Mouse (Mus musculus) neural tube, embryonic 15.5 days (tissue): Measurements from ENCODE around the gene Olfr15. TPM values are rescaled to one million over a fixed set of nuclear protein-coding genes. Genes with fewer than 3 reads are reported as not detected.

Source experiments
- ATAC-seq: fragments of 200-750 bp; cut with Nextera tagmentation; 2 replicates; pipeline ENCODE4 v1.8.0; 2017; ENCODE audit warnings: mild to moderate bottlenecking, moderate TSS enrichment, moderate library complexity; ENCODE audit not compliant: low FRiP score
- H3K27ac ChIP-seq: fragments of 300-500 bp; sonication (generic); replicated peaks from 2 replicates; pipeline ENCODE4 v1.5.1; 2015; ENCODE audit warnings: mild to moderate bottlenecking, inconsistent platforms
- H3K27me3 ChIP-seq: fragments of 300-500 bp; sonication (generic); replicated peaks from 2 replicates; pipeline ENCODE4 v1.6.1; 2015; ENCODE audit warnings: inconsistent platforms
- H3K36me3 ChIP-seq: fragments of 300-500 bp; sonication (generic); 2 replicates; pipeline ENCODE4 v1.6.1; 2015; ENCODE audit warnings: inconsistent platforms
- H3K4me1 ChIP-seq: fragments of 300-500 bp; sonication (generic); 2 replicates; pipeline ENCODE4 v1.6.1; 2015; ENCODE audit warnings: inconsistent platforms
- H3K4me2 ChIP-seq: fragments of 300-500 bp; sonication (generic); 2 replicates; pipeline ENCODE4 v1.6.1; 2015; ENCODE audit warnings: inconsistent platforms, mild to moderate bottlenecking, moderate library complexity
- H3K4me3 ChIP-seq: fragments of 300-500 bp; sonication (generic); replicated peaks from 2 replicates; pipeline ENCODE4 v1.5.1; 2015; ENCODE audit warnings: mild to moderate bottlenecking, inconsistent platforms
- H3K9ac ChIP-seq: fragments of 300-500 bp; sonication (generic); replicated peaks from 2 replicates; pipeline ENCODE4 v1.6.1; 2015; ENCODE audit warnings: mild to moderate bottlenecking, inconsistent platforms
- H3K9me3 ChIP-seq: fragments of 300-500 bp; sonication (generic); replicated peaks from 2 replicates; pipeline ENCODE4 v1.6.1; 2016; ENCODE audit warnings: inconsistent platforms
- WGBS: fragments of 180-500 bp; shearing (Covaris S2); methylation state at CpG from one replicate; pipeline ENCODE4 v1.1.7; 2015; ENCODE audit warnings: mixed read lengths; 5-methylcytosine and 5-hydroxymethylcytosine counted together
- polyA plus RNA-seq: library from polyadenylated mRNA; unstranded; fragments of >200 nt; fragmentation: Nextera tagmentation; extraction: Ambion mirVana; gene quantifications from 2 replicates; pipeline ENCODE4 v1.2.1, GENCODE M21; 2015

Olfr15 gene
- polyA plus RNA-seq, 1 experiment from 2014 or later = not detected

DNA sequence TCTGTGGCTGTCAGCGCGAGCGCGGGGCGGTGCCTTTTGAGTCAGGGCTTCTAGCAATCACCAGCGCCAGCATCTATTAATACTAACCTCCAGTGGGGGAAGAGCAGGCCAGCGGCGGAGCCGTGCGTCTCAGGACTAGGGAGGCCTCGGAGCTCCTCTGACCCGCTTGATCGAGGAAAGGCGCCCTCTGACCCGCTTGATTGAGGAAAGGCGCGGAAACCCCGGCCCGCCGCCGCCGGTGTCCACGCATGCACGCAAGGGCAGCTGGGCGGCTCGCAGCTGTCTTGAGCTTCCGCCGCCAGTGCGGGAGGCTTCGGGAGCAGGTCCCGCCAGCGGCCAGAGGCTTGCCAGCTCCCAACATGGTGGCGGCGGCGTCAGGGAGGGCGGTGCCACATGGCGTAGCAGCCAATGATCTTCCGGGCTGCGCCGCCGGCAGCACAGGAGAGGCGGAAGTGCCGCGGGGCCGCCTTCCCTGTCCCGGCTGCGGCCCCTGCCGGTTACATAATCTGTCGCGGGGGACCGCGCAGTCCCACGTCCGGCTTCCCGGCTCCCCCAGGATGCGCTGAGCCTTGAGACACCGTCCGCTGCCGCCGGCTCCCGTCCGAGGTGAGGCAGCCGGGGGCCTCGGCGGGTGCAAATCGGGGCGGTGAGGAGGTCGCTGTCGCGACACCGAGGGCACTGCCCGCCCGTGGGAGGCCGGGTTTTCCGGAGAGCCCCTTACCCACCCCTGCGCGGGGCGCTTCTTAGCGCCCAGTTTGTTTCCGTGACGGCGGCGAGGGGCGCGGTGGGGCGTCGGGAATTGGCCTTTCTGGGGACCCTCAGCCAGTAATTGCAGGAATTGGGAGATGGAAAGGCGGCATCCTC, 53.8 kb downstream of the Olfr15 start, which contains the start of the genes Zfp597 and Gm20695:
TSS of gene Zfp597 (minus strand) at position 361 of the 864 bp plus-strand sequence.
TSS of gene Gm20695 (plus strand) at position 448 of the 864 bp plus-strand sequence.
- no peaks in the 10 kb centered on the region for H3K9me3 ChIP-seq
- peak within 1 kb of the TSS; percentile 83 for H3K4me3 ChIP-seq
- 0 out of 2 replicates have a peak, but pooled peaks cover 6% of the 10 kb centered on the region for H3K36me3 ChIP-seq
- H3K27ac ChIP-seq = peak within 1 kb of the TSS; percentile 96
- peak within 1 kb of the TSS; percentile 92 for H3K9ac ChIP-seq
- WGBS = under 1% methylated on average over 86 of the region's 88 CpGs
- H3K27me3 ChIP-seq = no peaks in the 10 kb centered on the region
- H3K4me2 ChIP-seq = peak within 1 kb of the TSS; percentile 77
- ATAC-seq = peak; percentile 98
- peaks cover 38% of the 10 kb centered on the region for H3K4me1 ChIP-seq

DNA sequence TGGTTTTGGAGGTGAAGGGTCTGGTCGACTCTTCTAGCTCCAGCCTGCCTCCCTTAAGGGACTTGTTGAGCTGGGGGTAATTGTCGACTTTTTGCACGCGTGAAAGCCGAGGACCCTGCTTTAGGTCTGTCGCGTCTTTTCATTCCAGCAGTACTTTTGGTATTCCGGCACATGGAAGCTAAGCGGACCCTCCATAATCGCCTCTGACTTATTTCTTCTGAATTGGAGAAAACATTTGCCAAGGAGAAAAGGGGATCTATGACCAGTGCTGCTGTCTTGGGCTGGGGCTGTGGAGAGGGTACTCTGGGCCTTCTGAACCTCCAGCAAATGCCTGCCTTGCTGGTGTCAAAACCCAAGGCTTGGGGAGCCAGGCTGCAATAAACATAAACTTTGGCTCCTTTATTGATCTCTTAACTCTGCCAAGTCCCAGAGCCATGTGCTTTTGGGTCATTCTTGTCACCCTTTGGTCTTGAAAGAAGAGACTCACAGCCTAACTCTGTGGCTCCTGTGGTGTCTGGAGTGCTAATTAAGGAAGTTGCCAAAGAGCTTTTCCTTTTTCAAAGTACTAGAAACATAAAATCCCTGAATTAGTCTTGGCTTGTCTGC, 54.5 kb downstream of the Olfr15 start:
- Histone ChIP-seq H3K4me1 (peaks cover 38% of the 10 kb centered on the region), H3K9me3 (no peaks in the 10 kb centered on the region), H3K4me3 (peak overlapping the region; percentile 83), H3K4me2 (peak overlapping the region; percentile 77), H3K27me3 (no peaks in the 10 kb centered on the region), H3K27ac (peak overlapping the region; percentile 96), H3K36me3 (0 out of 2 replicates have a peak, but pooled peaks cover 4% of the 10 kb centered on the region), H3K9ac (peak overlapping the region; percentile 92)
- 2% methylated on average over 10 of the region's 10 CpGs for WGBS
- no peak; the same call in 1 of the 2 replicates for ATAC-seq

DNA sequence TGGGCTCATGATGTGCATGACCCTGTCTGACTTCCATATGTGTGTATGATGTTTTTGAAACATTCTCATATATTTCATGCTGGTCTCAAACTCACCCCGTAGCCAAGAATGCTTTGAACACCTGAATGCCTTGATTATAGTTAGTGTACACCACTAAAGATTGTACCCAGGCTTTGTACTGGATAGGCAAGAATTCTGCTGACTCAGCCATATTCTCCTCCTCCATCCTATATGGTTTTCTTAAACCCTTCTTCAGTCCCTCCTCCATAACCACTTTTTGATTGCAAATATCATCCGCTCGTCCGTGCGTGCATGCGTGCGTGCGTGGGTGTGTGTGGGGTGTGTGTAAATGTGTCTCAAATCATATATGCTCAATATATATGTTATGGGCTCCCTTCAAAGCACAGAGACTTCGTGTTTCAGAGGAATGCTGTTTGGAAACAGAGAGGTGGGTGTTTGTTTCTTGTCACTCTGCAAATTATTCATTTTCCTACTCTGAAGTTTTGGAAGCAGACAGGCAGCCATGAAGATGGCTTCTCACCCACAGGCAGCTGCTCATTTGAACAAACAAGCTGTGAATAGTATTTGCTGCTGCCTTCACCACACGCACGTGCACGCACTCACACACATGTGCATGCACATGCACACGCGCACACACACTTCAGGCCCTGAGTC, 61.1 kb downstream of the Olfr15 start:
- Histone ChIP-seq H3K4me2 (no peak overlapping the region), H3K36me3 (peaks cover 12% of the 10 kb centered on the region; the same call in 1 of the 2 replicates), H3K4me3 (no peak overlapping the region), H3K9ac (no peak overlapping the region), H3K27me3 (no peaks in the 10 kb centered on the region), H3K9me3 (no peaks in the 10 kb centered on the region), H3K4me1 (0 out of 2 replicates have a peak, but pooled peaks cover 4% of the 10 kb centered on the region), H3K27ac (no peak overlapping the region)
- ATAC-seq = no peak
- WGBS = 98% methylated on average over 14 of the region's 14 CpGs

DNA sequence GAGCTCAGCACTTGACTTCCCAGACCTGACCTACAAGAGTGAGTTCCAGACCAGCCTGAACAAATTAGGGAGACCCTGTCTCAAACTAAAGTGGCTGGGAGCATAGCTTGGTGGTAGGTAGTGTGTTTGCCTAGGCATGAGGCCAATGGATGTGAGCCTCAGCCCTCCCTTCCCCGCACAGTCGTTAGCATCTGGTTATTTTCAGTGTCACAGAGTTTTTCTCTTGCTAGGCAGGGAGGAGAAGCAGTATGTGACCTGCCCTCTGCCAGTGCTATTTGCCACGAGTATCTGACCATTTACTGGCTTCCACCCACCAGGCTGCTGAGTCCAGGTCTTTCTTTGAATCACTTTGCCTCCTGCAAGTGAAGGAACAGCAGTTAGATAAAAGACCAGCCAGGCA, 63.1 kb downstream of the Olfr15 start:
- H3K9me3 ChIP-seq = no peaks in the 10 kb centered on the region
- H3K36me3 ChIP-seq = peaks cover 23% of the 10 kb centered on the region
- H3K27me3 ChIP-seq = no peaks in the 10 kb centered on the region
- no peaks in the 10 kb centered on the region for H3K4me1 ChIP-seq
- H3K4me3 ChIP-seq = no peak overlapping the region
- no peak overlapping the region for H3K27ac ChIP-seq
- WGBS = 80% methylated on average over 3 of the region's 3 CpGs
- H3K4me2 ChIP-seq = no peak overlapping the region
- H3K9ac ChIP-seq = no peak overlapping the region
- no peak for ATAC-seq

Other genes with a start within 250 kb of the Olfr15 start
- gene Olfr161, start 239.8 kb upstream of the Olfr15 start, polyA plus RNA-seq = not detected in 2 replicates
- not detected in 2 replicates for gene Mefv, start 112.8 kb upstream of the Olfr15 start, polyA plus RNA-seq
- gene Zfp263, start 86.8 kb upstream of the Olfr15 start, polyA plus RNA-seq = 46.3 and 46.5 TPM in 2 replicates
- gene Zfp174, start 16.4 kb downstream of the Olfr15 start, polyA plus RNA-seq = 2.1 and 2.2 TPM in 2 replicates
- gene Naa60, start 41.5 kb downstream of the Olfr15 start, polyA plus RNA-seq = 95.6 and 102 TPM in 2 replicates
- gene Zfp597, start 53.7 kb downstream of the Olfr15 start, polyA plus RNA-seq = 12.9 and 13.4 TPM in 2 replicates
- 2.1 and 2.7 TPM in 2 replicates for gene Gm20695, start 53.8 kb downstream of the Olfr15 start, polyA plus RNA-seq
- 13.4 and 15.3 TPM in 2 replicates for gene 1700037C18Rik, start 77.8 kb downstream of the Olfr15 start, polyA plus RNA-seq
- gene Cluap1, start 77.9 kb downstream of the Olfr15 start, polyA plus RNA-seq = 36.8 and 40.1 TPM in 2 replicates
- gene Nlrc3, start 145.8 kb downstream of the Olfr15 start, polyA plus RNA-seq = 1.3 and 2.2 TPM in 2 replicates
- gene Slx4, start 172.9 kb downstream of the Olfr15 start, polyA plus RNA-seq = 21.6 TPM in 2 replicates
- 4.8 and 5.2 TPM in 2 replicates for gene Dnase1, start 206.1 kb downstream of the Olfr15 start, polyA plus RNA-seq
- gene Trap1, start 246.9 kb downstream of the Olfr15 start, polyA plus RNA-seq = 53.8 and 65.5 TPM in 2 replicates